Mouse (Mus musculus): ENCODE data around the gene Vrk2. TPM values are rescaled to one million over a fixed set of nuclear protein-coding genes. Genes with fewer than 3 reads are reported as not detected.

Gene Vrk2
- polyA plus RNA-seq (2015; fragmentation: Illumina TruSeq; extraction: RNeasy Lipid Tissue Mini Kit (QIAGEN cat#74804); ENCODE audit: low read depth, low replicate concordance) = 6.0 TPM

GRCm38 (mm10) chr11:26593061-26594059 lies at the start of gene Vrk2, which contains the start of gene Gm6899:
Gene Vrk2 (minus strand): TSS chr11:26593999.
Gene Gm6899 (plus strand): TSS chr11:26593241.

Other genes starting within 250 kb of the Vrk2 start
- 7.6 TPM for gene Fancl, start 207.9 kb downstream of the Vrk2 start, polyA plus RNA-seq (2015; fragmentation: Illumina TruSeq; extraction: RNeasy Lipid Tissue Mini Kit (QIAGEN cat#74804); ENCODE audit: low read depth, low replicate concordance)
- gene Gm6899, start 758 bp downstream of the Vrk2 start, polyA plus RNA-seq (2015; fragmentation: Illumina TruSeq; extraction: RNeasy Lipid Tissue Mini Kit (QIAGEN cat#74804); ENCODE audit: low read depth, low replicate concordance) = not detected

Data from brain, adult 10 weeks (tissue).